Mouse (Mus musculus) midbrain, embryonic 10.5 days (tissue): ENCODE results near the gene Clic4. TPM values are rescaled to one million over a fixed set of nuclear protein-coding genes. Genes with fewer than 3 reads are reported as not detected.
A peak's percentile ranks its signal among the peaks of the same experiment; 100 is the strongest.

ENCODE experiments used
- DNase-seq: peaks from one replicate; pipeline ENCODE4 v3.0.0-alpha.2; 2017; ENCODE audit warnings: low spot score
- H3K27ac ChIP-seq: fragments of 300-500 bp; sonication (generic); replicated peaks from 2 replicates; pipeline ENCODE4 v1.5.1; 2016; ENCODE audit warnings: mild to moderate bottlenecking
- H3K27me3 ChIP-seq: fragments of 300-500 bp; sonication (generic); 2 replicates; pipeline ENCODE4 v1.6.1; 2016; ENCODE audit warnings: low read depth, mild to moderate bottlenecking; ENCODE audit not compliant: poor library complexity, severe bottlenecking
- H3K36me3 ChIP-seq: fragments of 300-500 bp; sonication (generic); 2 replicates; pipeline ENCODE4 v1.6.1; 2016; ENCODE audit warnings: mild to moderate bottlenecking, moderate library complexity
- H3K4me1 ChIP-seq: fragments of 300-500 bp; sonication (generic); 2 replicates; pipeline ENCODE4 v1.6.1; 2016
- H3K4me3 ChIP-seq: fragments of 300-500 bp; sonication (generic); 2 replicates; pipeline ENCODE4 v1.5.1; 2016; ENCODE audit warnings: mild to moderate bottlenecking, moderate library complexity
- H3K9me3 ChIP-seq: fragments of 300-500 bp; sonication (generic); replicated peaks from 2 replicates; pipeline ENCODE4 v1.6.1; 2016; ENCODE audit warnings: mild to moderate bottlenecking
- WGBS: fragments of 180-500 bp; shearing (Covaris S2); methylation state at CpG from one replicate; pipeline ENCODE4 v1.1.7; 2016; 5-methylcytosine and 5-hydroxymethylcytosine counted together
- polyA plus RNA-seq: library from polyadenylated mRNA; unstranded; fragments of >200 nt; fragmentation: Nextera tagmentation; extraction: Ambion mirVana; gene quantifications from 2 replicates; pipeline ENCODE4 v1.2.1, GENCODE M21; 2016

Clic4 gene
- polyA plus RNA-seq, 1 experiment from 2014 or later, result 224 TPM

- no peak overlapping the region for H3K4me3 ChIP-seq
- peaks cover 16% of the 10 kb centered on the region for H3K4me1 ChIP-seq
- DNase-seq, result no peak
- no peak overlapping the region for H3K27ac ChIP-seq
- 61% methylated on average over 4 of the region's 4 CpGs for WGBS
- no peaks in the 10 kb centered on the region for H3K9me3 ChIP-seq
- no peaks in the 10 kb centered on the region for H3K36me3 ChIP-seq
- no peaks in the 10 kb centered on the region for H3K27me3 ChIP-seq
These were observed 33.9 kb upstream of the Clic4 start for GRCm38 (mm10) chr4:135306533-135306932.

DNA sequence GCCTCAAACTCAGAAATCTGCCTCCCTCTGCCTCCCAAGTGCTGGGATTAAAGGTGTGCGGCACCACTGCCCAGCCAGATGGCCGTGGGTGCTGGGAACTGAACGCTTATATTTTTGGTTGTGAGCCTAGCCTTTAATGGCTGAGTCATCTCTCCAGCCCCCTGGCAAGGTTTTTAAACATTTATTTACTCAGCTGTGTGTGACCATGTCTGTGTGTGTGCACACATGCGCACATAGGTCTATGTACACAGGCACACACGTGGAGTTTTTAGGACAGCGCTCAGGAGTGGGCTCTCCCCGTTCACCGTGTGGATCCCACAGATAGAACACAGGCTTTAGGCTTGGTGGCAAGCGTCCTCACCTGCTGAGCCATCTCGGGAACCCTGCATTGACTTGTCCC lies 29.6 kb upstream of the Clic4 start:
- Histone ChIP-seq H3K27me3 (no peaks in the 10 kb centered on the region), H3K27ac (no peak overlapping the region), H3K36me3 (no peaks in the 10 kb centered on the region), H3K4me1 (peaks cover 11% of the 10 kb centered on the region), H3K9me3 (no peaks in the 10 kb centered on the region), H3K4me3 (no peak overlapping the region)
- 92% methylated on average over 10 of the region's 10 CpGs for WGBS
- no peak for DNase-seq

DNA sequence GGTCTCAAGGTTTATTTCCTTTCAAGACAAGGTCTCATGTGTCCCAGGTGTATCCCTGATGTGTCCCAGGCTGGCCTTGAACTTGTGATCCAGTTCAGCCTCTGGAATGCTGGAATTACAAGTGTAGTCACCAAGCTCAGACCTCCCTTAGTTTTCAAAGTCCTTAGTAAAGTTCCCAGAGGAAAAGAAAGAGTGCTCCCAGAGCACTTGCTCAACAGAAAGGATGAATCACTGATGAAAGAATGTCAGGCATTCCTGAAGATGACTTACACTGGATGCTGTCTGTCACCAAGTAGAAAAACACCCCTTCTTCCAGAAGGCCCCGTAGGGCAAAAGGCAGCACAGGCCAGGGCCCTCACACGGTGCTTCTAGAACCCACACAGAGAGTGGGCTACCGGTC lies 28.6 kb upstream of the Clic4 start:
- Histone ChIP-seq H3K4me1 (0 out of 2 replicates have a peak, but pooled peaks cover 7% of the 10 kb centered on the region), H3K27ac (no peak overlapping the region), H3K4me3 (no peak overlapping the region), H3K36me3 (no peaks in the 10 kb centered on the region), H3K27me3 (no peaks in the 10 kb centered on the region), H3K9me3 (no peaks in the 10 kb centered on the region)
- no peak for DNase-seq
- 86% methylated on average over 3 of the region's 3 CpGs for WGBS

- no peak for DNase-seq
- no peaks in the 10 kb centered on the region for H3K36me3 ChIP-seq
- no peaks in the 10 kb centered on the region for H3K9me3 ChIP-seq
- no peak overlapping the region for H3K4me3 ChIP-seq
- WGBS, result 91% methylated on average over 26 of the region's 26 CpGs
- H3K27ac ChIP-seq, result no peak overlapping the region
- H3K27me3 ChIP-seq, result no peaks in the 10 kb centered on the region
- 0 out of 2 replicates have a peak, but pooled peaks cover 4% of the 10 kb centered on the region for H3K4me1 ChIP-seq
These were observed 27.8 kb upstream of the Clic4 start for GRCm38 (mm10) chr4:135300248-135301041.

DNA sequence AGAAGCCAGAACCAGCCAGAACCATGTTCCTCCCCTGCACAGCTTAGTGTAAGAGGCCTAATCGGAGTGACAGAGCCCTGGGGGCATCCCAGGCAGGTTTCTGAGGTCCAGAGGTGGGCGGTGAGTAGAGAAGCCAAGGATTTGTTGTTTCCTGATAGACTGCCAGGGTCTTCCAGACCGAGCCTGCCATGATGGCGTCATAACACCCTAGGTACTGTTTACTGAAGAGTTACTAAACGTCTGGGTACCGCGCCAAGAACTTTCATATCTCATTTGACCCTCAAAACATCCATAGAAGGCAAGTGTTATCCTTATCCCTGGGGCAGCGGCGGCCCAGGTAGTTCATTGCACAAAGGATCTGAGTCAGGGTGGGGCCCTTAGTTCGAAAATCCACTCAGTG lies 26.1 kb upstream of the Clic4 start:
- H3K36me3 ChIP-seq, result no peaks in the 10 kb centered on the region
- H3K27ac ChIP-seq, result no peak overlapping the region

DNA sequence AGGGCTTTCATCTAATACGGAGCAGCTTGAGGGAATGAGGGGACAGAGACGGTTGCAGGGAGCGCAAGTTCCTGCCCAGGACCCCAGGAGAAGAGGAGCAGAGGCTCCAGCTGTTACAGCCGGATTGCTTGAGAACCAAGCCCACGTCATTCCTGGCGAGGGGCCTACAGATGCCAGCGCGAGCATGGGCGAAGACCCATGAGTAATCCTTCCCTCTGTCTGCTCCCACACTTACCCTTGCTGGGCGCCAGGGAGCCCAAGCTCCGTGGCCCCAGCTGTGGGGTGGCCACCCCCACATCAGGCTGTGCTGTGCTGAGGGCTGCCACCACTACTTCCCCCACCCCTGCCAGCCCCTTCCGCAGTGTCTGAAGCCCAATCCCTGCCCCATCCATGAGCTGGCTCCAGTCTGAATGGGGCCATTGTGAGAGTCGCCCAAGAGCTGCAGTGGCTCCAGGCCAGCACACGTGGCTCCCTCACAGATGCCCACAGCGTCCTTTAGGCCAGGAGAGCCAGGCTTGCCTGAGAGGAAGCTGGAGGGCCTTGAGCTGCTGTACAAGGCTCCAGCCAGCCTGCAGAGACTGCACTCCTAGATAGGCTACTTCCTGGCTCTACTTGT lies 25.4 kb upstream of the Clic4 start:
- DNase-seq, result no peak
- Histone ChIP-seq H3K27me3 (no peaks in the 10 kb centered on the region), H3K4me1 (0 out of 2 replicates have a peak, but pooled peaks cover 8% of the 10 kb centered on the region), H3K9me3 (no peaks in the 10 kb centered on the region), H3K36me3 (no peaks in the 10 kb centered on the region), H3K4me3 (no peak overlapping the region), H3K27ac (no peak overlapping the region)
- 72% methylated on average over 15 of the region's 15 CpGs for WGBS

More for the DNA sequence above, 26.1 kb upstream of the Clic4 start:
- no peaks in the 10 kb centered on the region for H3K9me3 ChIP-seq
- WGBS, result 95% methylated on average over 10 of the region's 10 CpGs
- 0 out of 2 replicates have a peak, but pooled peaks cover 8% of the 10 kb centered on the region for H3K4me1 ChIP-seq
- no peak for DNase-seq
- no peak overlapping the region for H3K4me3 ChIP-seq
- no peaks in the 10 kb centered on the region for H3K27me3 ChIP-seq

DNA sequence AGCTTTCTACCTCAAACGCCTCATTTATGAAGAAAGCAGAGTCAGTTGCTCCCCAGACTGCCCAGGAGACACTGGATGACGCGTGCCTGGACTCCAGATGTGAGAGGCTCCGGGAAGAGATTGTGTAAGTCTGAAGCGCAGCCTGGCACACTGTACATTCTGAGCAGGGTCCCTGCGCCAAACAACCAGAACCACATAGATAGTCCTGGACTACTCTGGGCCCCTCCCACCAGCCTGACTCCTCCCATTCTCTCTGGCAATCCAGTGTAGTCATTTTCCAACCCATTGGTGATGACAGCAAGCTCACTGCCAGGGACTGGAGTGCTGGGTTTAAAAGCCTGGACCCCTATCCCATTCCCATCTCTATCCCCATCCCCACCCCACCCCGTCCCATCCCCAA lies 24.5 kb upstream of the Clic4 start:
- DNase-seq, result no peak
- WGBS, result 90% methylated on average over 7 of the region's 7 CpGs
- H3K27ac ChIP-seq, result no peak overlapping the region

GRCm38 (mm10) chr4:135296565-135296964 lies 24.0 kb upstream of the Clic4 start:
- DNase-seq, result no peak
- Histone ChIP-seq H3K36me3 (no peaks in the 10 kb centered on the region), H3K4me1 (peaks cover 19% of the 10 kb centered on the region), H3K27me3 (no peaks in the 10 kb centered on the region), H3K27ac (no peak overlapping the region), H3K9me3 (no peaks in the 10 kb centered on the region), H3K4me3 (no peak overlapping the region)

More for the DNA sequence above, 24.5 kb upstream of the Clic4 start:
- Histone ChIP-seq H3K27me3 (no peaks in the 10 kb centered on the region), H3K9me3 (no peaks in the 10 kb centered on the region), H3K4me1 (peaks cover 14% of the 10 kb centered on the region), H3K4me3 (no peak overlapping the region), H3K36me3 (no peaks in the 10 kb centered on the region)

DNA sequence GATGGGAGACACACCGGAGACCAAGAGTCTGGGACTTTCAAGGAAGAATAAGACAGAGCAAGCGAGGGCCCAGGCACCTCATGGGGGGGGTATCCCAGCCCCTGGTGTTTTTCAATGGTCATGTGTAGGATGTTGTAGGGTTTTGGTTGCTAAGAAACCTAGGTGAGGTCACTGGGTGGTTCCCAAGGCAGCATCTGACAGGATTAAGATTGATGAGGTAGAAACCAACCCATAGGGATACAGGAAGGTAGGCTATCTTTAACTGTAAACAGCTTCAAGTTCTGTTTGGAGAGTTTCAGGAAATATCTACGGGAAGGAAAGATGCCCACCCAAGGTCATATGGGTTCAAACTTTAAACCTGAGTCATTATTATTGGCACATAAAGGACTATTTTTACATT lies 21.2 kb upstream of the Clic4 start:
- Histone ChIP-seq H3K27me3 (no peaks in the 10 kb centered on the region), H3K4me1 (peaks cover 19% of the 10 kb centered on the region), H3K27ac (no peak overlapping the region), H3K4me3 (no peak overlapping the region), H3K36me3 (no peaks in the 10 kb centered on the region), H3K9me3 (no peaks in the 10 kb centered on the region)
- WGBS, result 88% methylated on average over 3 of the region's 3 CpGs
- DNase-seq, result no peak

- 17% methylated on average over 12 of the region's 12 CpGs for WGBS
- DNase-seq, result peak; percentile 55
- Histone ChIP-seq H3K4me3 (peak overlapping the region; percentile 16; the same call in 1 of the 2 replicates), H3K9me3 (no peaks in the 10 kb centered on the region), H3K4me1 (peaks cover 15% of the 10 kb centered on the region), H3K36me3 (no peaks in the 10 kb centered on the region), H3K27me3 (no peaks in the 10 kb centered on the region), H3K27ac (0 out of 2 replicates have a peak overlapping the region, but pooled peaks have one; percentile 55)
These were observed 20.0 kb upstream of the Clic4 start for GRCm38 (mm10) chr4:135292477-135293089.

DNA sequence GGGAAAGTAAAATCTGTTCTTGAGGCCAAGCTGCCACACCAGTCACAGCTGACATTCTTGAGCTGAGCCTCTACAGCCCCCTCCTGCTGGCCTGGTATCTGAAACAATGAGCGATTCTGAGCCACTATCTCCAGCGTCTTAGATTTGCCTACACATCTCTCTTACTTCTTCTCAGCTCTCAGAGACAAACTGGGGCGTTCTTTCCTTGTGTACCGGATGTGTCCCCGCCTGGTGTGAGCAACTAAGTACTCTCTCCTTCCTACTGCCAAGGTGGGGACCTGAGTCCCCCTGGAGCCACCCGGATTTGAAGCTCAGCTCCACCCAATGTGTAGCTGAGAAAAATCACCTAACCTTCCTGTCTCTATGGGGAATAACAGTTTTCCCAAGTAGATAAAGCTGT lies 19.2 kb upstream of the Clic4 start:
- H3K9me3 ChIP-seq, result no peaks in the 10 kb centered on the region
- H3K4me1 ChIP-seq, result peaks cover 19% of the 10 kb centered on the region
- H3K4me3 ChIP-seq, result no peak overlapping the region
- H3K27ac ChIP-seq, result no peak overlapping the region
- WGBS, result 56% methylated on average over 6 of the region's 6 CpGs
- H3K36me3 ChIP-seq, result no peaks in the 10 kb centered on the region
- H3K27me3 ChIP-seq, result no peaks in the 10 kb centered on the region
- DNase-seq, result no peak

DNA sequence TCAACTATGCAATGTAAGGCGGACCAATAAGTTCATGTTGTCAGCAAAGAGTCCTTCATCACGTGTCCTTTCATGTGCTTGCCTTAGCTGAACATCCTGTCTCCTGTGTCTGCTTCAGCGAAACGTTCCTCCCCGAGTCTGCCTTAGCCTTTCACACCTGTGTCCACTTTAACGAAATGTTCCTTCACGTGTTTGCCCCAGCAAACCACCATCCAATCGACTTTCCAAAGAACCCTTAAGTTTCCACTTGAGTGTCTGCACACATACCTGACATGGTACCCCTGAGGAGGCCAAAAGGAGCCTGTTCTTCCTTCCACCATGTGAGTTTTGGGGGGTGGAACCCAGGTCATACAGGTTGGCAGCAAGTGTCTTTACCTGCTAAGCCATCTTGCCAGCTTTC lies 18.6 kb upstream of the Clic4 start:
- H3K4me3 ChIP-seq, result no peak overlapping the region
- H3K36me3 ChIP-seq, result no peaks in the 10 kb centered on the region
- DNase-seq, result no peak
- 90% methylated on average over 8 of the region's 8 CpGs for WGBS
- no peaks in the 10 kb centered on the region for H3K9me3 ChIP-seq
- 0 out of 2 replicates have a peak, but pooled peaks cover 5% of the 10 kb centered on the region for H3K27me3 ChIP-seq
- peaks cover 26% of the 10 kb centered on the region for H3K4me1 ChIP-seq
- no peak overlapping the region for H3K27ac ChIP-seq

DNA sequence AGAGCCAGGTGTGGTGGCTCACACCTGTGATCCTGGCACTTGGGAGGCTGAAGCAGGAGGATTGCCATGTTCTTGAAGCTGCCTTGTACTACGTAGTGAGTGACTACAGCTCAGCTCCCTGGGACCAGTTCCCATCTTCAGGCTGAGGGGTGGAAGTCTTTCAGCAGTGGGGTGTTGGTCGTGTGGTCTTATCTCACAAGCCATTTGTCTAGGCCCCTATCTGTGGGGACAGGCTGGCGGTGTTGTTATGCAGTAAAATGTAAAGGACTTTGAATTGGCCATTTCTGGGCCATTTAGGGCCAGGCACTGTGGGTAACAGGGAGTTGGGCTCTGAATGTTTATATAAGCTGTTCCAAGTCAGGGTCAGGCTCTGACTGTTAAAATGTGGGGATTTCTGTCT lies 15.4 kb upstream of the Clic4 start:
- H3K4me1 ChIP-seq, result peaks cover 28% of the 10 kb centered on the region
- H3K9me3 ChIP-seq, result no peaks in the 10 kb centered on the region
- H3K27me3 ChIP-seq, result 0 out of 2 replicates have a peak, but pooled peaks cover 5% of the 10 kb centered on the region
- no peaks in the 10 kb centered on the region for H3K36me3 ChIP-seq
- DNase-seq, result no peak
- H3K27ac ChIP-seq, result 0 out of 2 replicates have a peak overlapping the region, but pooled peaks have one; percentile 63
- 73% methylated on average over 3 of the region's 3 CpGs for WGBS
- no peak overlapping the region for H3K4me3 ChIP-seq
